Mouse (Mus musculus) C3H10T1/2 (cell line): ENCODE results near the gene Spata5. TPM values are rescaled to one million over a fixed set of nuclear protein-coding genes. Genes with fewer than 3 reads are reported as not detected.

ENCODE experiments used
- polyA plus RNA-seq, 2 experiments: library from polyadenylated mRNA; unstranded; fragments of >200 nt; fragmentation: generic; extraction: Trizol; gene quantifications; one replicate each; pipeline ENCODE4 v1.2.1; 2012; ENCODE audit warnings: missing spikeins in 2 of 2

Gene Spata5
- polyA plus RNA-seq = 10 to 100 TPM in 1 of 2 experiments, 1 to 10 TPM in 1; 5.2 to 11.0 TPM

DNA sequence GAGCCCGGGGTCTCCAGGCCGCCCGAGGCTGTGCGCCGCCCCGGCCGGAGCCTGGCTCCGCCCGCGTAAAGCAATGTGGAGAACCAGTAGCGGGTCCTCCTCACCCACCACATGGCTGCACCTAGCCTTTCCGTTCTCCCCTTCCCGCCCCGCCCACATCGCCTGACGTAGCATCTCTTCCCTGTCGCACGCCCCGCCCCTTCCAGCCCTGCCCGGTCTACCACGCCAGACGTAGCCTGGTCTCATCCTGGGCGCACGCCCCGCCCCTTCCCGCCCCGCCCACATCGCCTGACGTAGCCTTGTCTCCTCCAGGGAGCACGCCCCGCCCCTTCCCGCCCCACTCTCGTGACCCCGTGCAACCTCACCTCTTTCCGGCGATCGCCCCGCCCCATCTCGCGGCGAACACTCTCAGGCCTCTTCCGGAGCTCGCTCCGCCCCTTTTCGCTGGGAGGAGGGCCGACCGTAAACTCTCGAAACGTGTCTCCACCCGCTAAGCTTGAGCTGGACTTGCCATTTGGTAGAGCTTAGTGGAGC is at the start of gene Spata5:
TSS of gene Spata5 (plus strand) at position 439 of the 534 bp plus-strand sequence.

DNA sequence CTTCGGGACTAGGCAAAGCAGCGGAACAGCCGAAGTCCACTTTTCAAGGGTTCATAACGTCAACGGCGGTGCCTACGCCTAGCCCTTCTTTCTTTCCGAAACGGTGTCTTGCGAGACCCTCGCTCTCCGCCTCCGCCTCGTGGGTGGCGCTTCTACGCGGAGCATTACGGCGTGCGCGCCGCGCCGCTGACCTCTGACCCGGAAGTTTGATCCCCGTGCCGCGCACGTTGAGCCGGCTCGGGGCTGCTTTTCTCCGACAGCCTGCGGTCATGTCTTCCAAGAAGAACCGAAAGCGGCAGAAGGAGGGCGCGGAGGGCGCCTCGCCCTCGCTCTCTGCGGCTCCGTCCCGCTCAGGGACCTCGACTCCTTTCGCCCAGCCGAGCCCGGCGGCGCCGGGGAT is 376 bp downstream of the Spata5 start, which contains the start of gene Nudt6:
TSS of gene Nudt6 (minus strand) at position 140 of the 400 bp plus-strand sequence.

Other genes with a start within 250 kb of the Spata5 start
- gene Il21, start 187.3 kb upstream of the Spata5 start, polyA plus RNA-seq = not detected
- 1 to 10 TPM in 1 of 2 experiments, under 1 TPM in 1; 0.29 to 3.5 TPM for gene Bbs12, start 107.3 kb upstream of the Spata5 start, polyA plus RNA-seq
- 1 to 10 TPM in 1 of 2 experiments, under 1 TPM in 1; 0.55 to 4.4 TPM for gene Cetn4, start 107.2 kb upstream of the Spata5 start, polyA plus RNA-seq
- 1 to 10 TPM in 1 of 2 experiments, under 1 TPM in 1; 0.15 to 1.3 TPM for gene Fgf2, start 71.5 kb upstream of the Spata5 start, polyA plus RNA-seq
- gene Nudt6, start 315 bp downstream of the Spata5 start, polyA plus RNA-seq = 1 to 10 TPM; 4.6 to 7.8 TPM
- 1 to 10 TPM in 1 of 2 experiments, under 1 TPM in 1; 0.06 to 1.4 TPM for gene Spry1, start 220.1 kb downstream of the Spata5 start, polyA plus RNA-seq